Comparison of ENCODE assay signal across 18 mouse cellular contexts in the genomic region with DNA sequence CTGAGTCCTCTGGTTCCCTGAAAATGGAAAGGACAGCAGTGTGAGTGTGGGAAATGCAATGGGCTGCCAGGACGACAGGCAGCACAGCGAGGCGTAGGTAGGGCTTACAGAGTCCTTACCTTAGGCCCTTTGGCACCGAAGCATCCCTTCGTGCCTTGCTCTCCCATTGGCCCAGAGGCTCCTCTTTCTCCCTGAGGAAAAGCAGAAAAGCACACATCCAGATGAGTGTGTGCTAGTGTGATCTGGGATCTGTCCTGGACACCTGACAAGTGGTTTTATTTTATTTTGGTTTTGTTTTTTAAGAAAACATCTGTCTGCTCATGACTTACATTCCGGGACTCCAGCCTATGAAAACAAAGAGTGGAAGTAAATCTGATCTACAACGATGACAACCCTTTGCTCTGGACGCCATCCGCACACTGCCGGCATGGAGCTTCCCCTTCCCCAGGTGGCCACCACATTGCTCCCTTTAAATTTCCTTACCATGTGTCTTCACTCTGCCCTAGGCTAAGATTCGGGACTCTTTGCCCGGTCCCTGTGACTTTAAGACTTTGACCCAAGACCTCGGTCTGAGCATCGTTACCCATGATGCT.
DNase-seq lines count a peak whose midpoint lies in the region; ATAC-seq and TF ChIP-seq lines count a peak whose summit lies in the region.
"Had no signal": no experiment of that assay in that cellular context is flagged by ENCODE, and none has a peak within 500 bp of the region (broad histone marks: within the 10 kb centered on the region; RNA-seq: fewer than 3 reads in every experiment).

No protein-coding gene starts in this region.

- no peak for DNase-seq in gastrocnemius, adult 2 months
- no peak for DNase-seq in gastrocnemius, postnatal 4 days (ENCODE audit: low spot score in 2 of 2)
- no peak for DNase-seq in limb, embryonic 11.5 days (ENCODE audit: low spot score)
- no peak for DNase-seq in limb, embryonic 10.5 days (ENCODE audit: low spot score)
- peak; percentile 30 for DNase-seq in kidney, postnatal 10 days
- no peak for DNase-seq in c-Kit-positive CD71-positive TER-119-positive erythroid progenitor cells, embryonic 14.5 days (ENCODE audit: low spot score)
- DNase-seq: cerebellum, adult 9-11 months; forebrain, postnatal 0 days; layer of hippocampus, postnatal 36 days; lung, embryonic 14.5 days; lung, postnatal 4 days; thymus, postnatal 4 days had no signal

- 86% methylated on average over 14 of the region's 14 CpGs for WGBS in limb, embryonic 11.5 days
- WGBS in limb, embryonic 10.5 days, result 87% methylated on average over 14 of the region's 14 CpGs
- 91% methylated on average over 14 of the region's 14 CpGs for WGBS in forebrain, embryonic 15.5 days

- peak; percentile 31; the same call in 1 of the 2 replicates for ATAC-seq in limb, embryonic 11.5 days (ENCODE audit: insufficient number of reproducible peaks, low FRiP score, low TSS enrichment, low read depth)
- no peak for ATAC-seq in forebrain, embryonic 15.5 days (replicated peaks)
- ATAC-seq: forebrain, postnatal 0 days; liver, embryonic 12.5 days; Patski had no signal

- H3K4me1 ChIP-seq in limb, embryonic 11.5 days (ENCODE audit: control insufficient read depth, insufficient read depth, low read length), result no peaks in the 10 kb centered on the region
- no peaks in the 10 kb centered on the region for H3K4me1 ChIP-seq in limb, embryonic 10.5 days
- no peaks in the 10 kb centered on the region for H3K4me1 ChIP-seq in forebrain, embryonic 15.5 days
- H3K4me1 ChIP-seq: heart, embryonic 13.5 days; hindbrain, embryonic 10.5 days; liver, embryonic 12.5 days; midbrain, embryonic 12.5 days had no signal

- no peak for TF ChIP-seq CTCF in gastrocnemius, adult 2 months (IDR thresholded peaks at IDR 0.05)

- H3K9me3 ChIP-seq in limb, embryonic 11.5 days (ENCODE audit: control insufficient read depth, low read length), result no peaks in the 10 kb centered on the region
- H3K9me3 ChIP-seq in limb, embryonic 10.5 days (replicated peaks), result no peaks in the 10 kb centered on the region
- H3K9me3 ChIP-seq in forebrain, embryonic 15.5 days, result no peaks in the 10 kb centered on the region
- H3K9me3 ChIP-seq: heart, embryonic 13.5 days; hindbrain, embryonic 10.5 days; liver, embryonic 12.5 days; midbrain, embryonic 12.5 days had no signal

- intact Hi-C loops in gastrocnemius, adult 2 months (cut with DNase I), result no loop called here

- no peaks in the 10 kb centered on the region for H3K27me3 ChIP-seq in limb, embryonic 11.5 days (ENCODE audit: control insufficient read depth, insufficient read depth, low read length)
- H3K27me3 ChIP-seq in limb, embryonic 10.5 days (ENCODE audit: low read depth, poor library complexity, severe bottlenecking), result no peaks in the 10 kb centered on the region
- H3K27me3 ChIP-seq in forebrain, embryonic 15.5 days, result no peaks in the 10 kb centered on the region
- H3K27me3 ChIP-seq: heart, embryonic 13.5 days; liver, embryonic 12.5 days; midbrain, embryonic 12.5 days; Patski had no signal

- no peak overlapping the region for H3K4me2 ChIP-seq in limb, embryonic 11.5 days (ENCODE audit: low read depth, severe bottlenecking)
- no peak overlapping the region for H3K4me2 ChIP-seq in forebrain, embryonic 15.5 days (replicated peaks)
- H3K4me2 ChIP-seq: heart, embryonic 13.5 days; liver, embryonic 12.5 days; lung, embryonic 14.5 days; midbrain, embryonic 12.5 days had no signal

- no peak overlapping the region for H3K9ac ChIP-seq in limb, embryonic 11.5 days (ENCODE audit: low read length)
- H3K9ac ChIP-seq in forebrain, embryonic 15.5 days (replicated peaks), result no peak overlapping the region
- H3K9ac ChIP-seq: forebrain, postnatal 0 days; heart, embryonic 13.5 days; liver, embryonic 12.5 days; lung, embryonic 14.5 days; midbrain, embryonic 12.5 days had no signal

- H3K4me3 ChIP-seq in gastrocnemius, adult 2 months, result no peak overlapping the region
- H3K4me3 ChIP-seq in limb, embryonic 11.5 days (ENCODE audit: low read depth, low read length), result no peak overlapping the region
- no peak overlapping the region for H3K4me3 ChIP-seq in limb, embryonic 10.5 days
- H3K4me3 ChIP-seq in forebrain, embryonic 15.5 days, result no peak overlapping the region
- H3K4me3 ChIP-seq: heart, embryonic 13.5 days; hindbrain, embryonic 10.5 days; liver, embryonic 12.5 days; midbrain, embryonic 12.5 days had no signal

- peak overlapping the region; percentile 35; the same call in 1 of the 2 replicates for H3K27ac ChIP-seq in gastrocnemius, adult 2 months
- no peak overlapping the region for H3K27ac ChIP-seq in limb, embryonic 11.5 days (replicated peaks; ENCODE audit: low read depth, low read length)
- no peak overlapping the region for H3K27ac ChIP-seq in limb, embryonic 10.5 days
- H3K27ac ChIP-seq in forebrain, embryonic 15.5 days (replicated peaks), result no peak overlapping the region
- H3K27ac ChIP-seq: heart, embryonic 13.5 days; hindbrain, embryonic 10.5 days; liver, embryonic 12.5 days; midbrain, embryonic 12.5 days had no signal

- H3K36me3 ChIP-seq in limb, embryonic 11.5 days (ENCODE audit: control insufficient read depth, insufficient read depth, low read length), result no peaks in the 10 kb centered on the region
- H3K36me3 ChIP-seq in limb, embryonic 10.5 days, result no peaks in the 10 kb centered on the region
- H3K36me3 ChIP-seq in forebrain, embryonic 15.5 days, result no peaks in the 10 kb centered on the region
- H3K36me3 ChIP-seq: heart, embryonic 13.5 days; hindbrain, embryonic 10.5 days; liver, embryonic 12.5 days; midbrain, embryonic 12.5 days had no signal
